Comparison of ENCODE assay signal across 32 mouse cellular contexts in genomic region chr11:82114885-82115284, GRCm38 (mm10). TPM values are rescaled to one million over a fixed set of nuclear protein-coding genes. Genes with fewer than 3 reads are reported as not detected.
"Had no signal": no experiment of that assay in that cellular context is flagged by ENCODE, and none has a peak within 500 bp of the region (broad histone marks: within the 10 kb centered on the region; RNA-seq: fewer than 3 reads in every experiment).

Gene Ccl8 (plus strand): TSS chr11:82115185.

- H3K27me3 ChIP-seq: limb, embryonic 13.5 days; liver, embryonic 12.5 days; liver, embryonic 15.5 days; lung, embryonic 15.5 days; neural tube, embryonic 12.5 days; neural tube, embryonic 15.5 days; stomach, embryonic 15.5 days had no signal

- H3K27ac ChIP-seq: kidney, embryonic 15.5 days; limb, embryonic 10.5 days; limb, embryonic 13.5 days; liver, embryonic 12.5 days; liver, embryonic 15.5 days; lung, embryonic 15.5 days; neural tube, embryonic 12.5 days; neural tube, embryonic 15.5 days; stomach, embryonic 15.5 days had no signal

- H3K4me3 ChIP-seq: kidney, embryonic 15.5 days; limb, embryonic 10.5 days; limb, embryonic 13.5 days; liver, embryonic 12.5 days; liver, embryonic 15.5 days; lung, embryonic 15.5 days; neural tube, embryonic 12.5 days; neural tube, embryonic 15.5 days; stomach, embryonic 15.5 days had no signal

- DNase-seq: kidney, adult 11 months; kidney, adult 8-10 months; kidney, postnatal 10 days; kidney, postnatal 36 days; layer of hippocampus, adult 9-11 months; liver; lung, adult 18-20 months; lung, postnatal 10 days; lung, postnatal 36 days; midbrain, embryonic 14.5 days; right cerebral cortex, adult 18-20 months; right cerebral cortex, postnatal 14 days; right cerebral cortex, postnatal 4 days; spleen, adult 18-20 months; thymus, postnatal 36 days had no signal

- H3K4me1 ChIP-seq: kidney, embryonic 15.5 days; limb, embryonic 10.5 days; limb, embryonic 13.5 days; liver, embryonic 12.5 days; liver, embryonic 15.5 days; lung, embryonic 15.5 days; neural tube, embryonic 12.5 days; neural tube, embryonic 15.5 days; stomach, embryonic 15.5 days had no signal

- H3K36me3 ChIP-seq: kidney, embryonic 15.5 days; limb, embryonic 10.5 days; limb, embryonic 13.5 days; liver, embryonic 12.5 days; liver, embryonic 15.5 days; lung, embryonic 15.5 days; neural tube, embryonic 12.5 days; neural tube, embryonic 15.5 days; stomach, embryonic 15.5 days had no signal

RNA-seq across cellular contexts. Expression of gene Ccl8, which starts in this region (rescaled TPM):
- total RNA-seq: layer of hippocampus, adult 18-20 months; layer of hippocampus, postnatal 25 days; left cerebral cortex, adult 18-20 months; left cerebral cortex, postnatal 25 days; megakaryocyte progenitor cell, adult 5-6 weeks; megakaryocyte-erythroid progenitor cell, adult 5-6 weeks; midbrain, postnatal 0 days had no signal
- polyA plus RNA-seq: kidney, embryonic 15.5 days; limb, embryonic 10.5 days; limb, embryonic 13.5 days; liver, embryonic 12.5 days; liver, embryonic 15.5 days; lung, embryonic 15.5 days; midbrain, embryonic 11.5 days; midbrain, embryonic 14.5 days; midbrain, postnatal 0 days; neural tube, embryonic 12.5 days; neural tube, embryonic 15.5 days; stomach, embryonic 15.5 days had no signal
